Mouse (Mus musculus) frontal cortex, adult (tissue): ENCODE data around the gene Parp9.
"Not testable (repeated sequence)": the region's sequence is repeated elsewhere in the genome, so short reads cannot be mapped to it uniquely, and the experiment has no call there.

Experiments used
- ATAC-seq: cut with Nextera tagmentation; 2 replicates; pipeline ENCODE4 v1.9.2; 2017; ENCODE audit warnings: mild to moderate bottlenecking, moderate library complexity, mixed read lengths; ENCODE audit not compliant: low TSS enrichment

The Parp9 gene

DNA sequence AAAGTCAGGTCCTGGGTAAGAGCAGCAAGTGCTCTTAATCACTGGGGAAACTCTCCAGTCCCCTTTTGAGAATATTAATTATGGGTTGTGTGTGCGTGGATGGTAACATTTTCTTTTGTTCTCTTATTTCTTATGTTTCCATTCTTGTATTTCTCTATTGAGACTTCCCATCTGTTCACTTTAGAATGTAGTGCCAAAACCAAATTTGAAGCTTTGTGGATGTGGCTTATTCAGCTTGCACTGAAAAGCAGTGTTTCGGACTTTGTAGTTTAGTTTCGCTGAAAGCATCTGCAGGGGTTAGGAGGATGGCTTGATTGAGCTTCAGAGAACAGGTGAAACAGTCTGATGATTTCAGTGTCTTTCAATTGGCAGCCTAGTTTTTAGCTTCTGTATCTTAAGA, 55.0 kb downstream of the Parp9 start:
- ATAC-seq = peak; percentile 72

DNA sequence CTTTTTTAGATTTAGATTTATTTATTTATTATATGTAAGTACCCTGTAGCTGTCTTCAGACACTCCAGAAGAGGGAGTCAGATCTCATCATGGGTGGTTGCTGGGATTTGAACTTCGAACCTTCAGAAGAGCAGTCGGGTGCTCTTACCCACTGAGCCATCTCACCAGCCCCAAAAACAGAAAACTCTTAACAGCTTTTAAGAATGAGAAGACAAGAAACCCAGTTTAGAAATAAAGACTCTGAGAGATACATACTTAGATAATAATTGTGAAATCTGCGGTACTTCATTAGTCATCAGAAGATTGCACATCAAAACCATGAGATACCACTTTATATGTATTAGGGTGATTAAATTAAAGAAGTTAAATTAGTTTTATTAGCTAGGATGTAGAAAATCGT, 60.6 kb downstream of the Parp9 start:
- ATAC-seq = not testable (repeated sequence)

DNA sequence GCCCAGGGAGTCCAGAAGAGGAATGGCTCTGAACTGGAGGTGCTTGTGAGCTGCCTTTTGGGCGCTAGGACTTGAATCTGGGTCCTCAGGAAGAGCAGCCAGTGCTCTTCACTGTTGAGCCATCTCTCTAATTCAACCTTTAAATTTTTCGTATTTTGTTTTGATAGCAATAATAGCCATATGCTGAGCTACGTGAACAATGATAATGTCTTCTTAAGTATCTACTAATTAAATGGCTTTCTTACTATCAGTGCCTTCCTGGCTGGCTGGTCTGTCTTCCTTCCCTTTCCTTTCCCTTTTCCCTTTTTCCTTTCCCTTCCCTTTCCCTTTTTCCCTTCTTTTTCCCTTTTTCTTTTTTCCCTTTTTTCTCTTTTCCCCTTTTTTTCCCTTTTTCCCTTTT, 70.1 kb downstream of the Parp9 start:
- no peak for ATAC-seq

DNA sequence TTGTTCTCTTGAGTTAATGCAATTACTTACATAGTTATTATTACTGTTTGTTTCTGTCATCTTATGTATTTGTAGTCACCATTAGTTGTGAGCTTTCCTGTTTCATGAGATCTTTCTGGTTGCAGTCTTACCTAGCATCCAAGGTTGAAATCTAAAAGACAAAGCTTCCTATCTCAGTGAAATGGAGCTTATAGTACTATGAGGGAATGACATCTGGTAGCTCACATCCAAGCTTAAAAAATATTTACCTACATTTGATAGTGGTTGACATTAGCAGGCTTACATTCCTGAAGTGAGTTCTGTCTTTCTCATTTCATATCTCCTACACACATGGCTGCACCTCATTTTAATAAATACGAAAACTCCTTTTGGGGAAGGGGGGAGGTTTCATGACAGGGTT, 78.1 kb downstream of the Parp9 start:
- ATAC-seq = no peak
